Mouse (Mus musculus) gastrocnemius, postnatal 10 days (tissue): ENCODE measurements at regions not wholly inside any gene's neighbourhood (a gene's known extent, or its start where the extent isn't known, plus 50 kb on each side); places are given as distances from the start of the nearest gene placed in this dataset.
"Not testable (repeated sequence)": the region's sequence is repeated elsewhere in the genome, so short reads cannot be mapped to it uniquely, and the experiment has no call there.

ENCODE experiments used
- DNase-seq: peaks from one replicate; pipeline ENCODE4 v3.0.0; 2021; ENCODE audit warnings: mixed read lengths

- no peak for DNase-seq
Measured at GRCm38 (mm10) chr1:154018241-154018640, 118.2 kb upstream of the Teddm2 start.

DNA sequence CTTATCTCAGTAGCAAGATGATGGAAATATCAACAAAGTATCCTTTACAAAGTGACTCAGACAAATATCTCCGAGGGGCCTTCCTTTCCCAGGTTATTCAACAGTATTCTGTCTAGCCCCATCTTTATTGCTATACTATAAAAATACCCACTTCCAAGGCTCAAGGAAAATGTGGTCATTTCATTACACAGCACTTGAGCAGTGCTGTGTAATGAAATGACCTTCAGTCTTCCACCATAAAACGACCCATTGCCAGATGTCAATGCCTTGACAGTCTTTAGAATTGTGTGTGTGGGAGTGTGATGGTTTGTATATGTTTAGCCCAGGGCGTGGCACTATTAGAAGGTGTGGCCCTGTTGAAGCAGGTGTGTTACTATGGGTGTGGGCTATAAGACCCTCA lies 124.3 kb upstream of the Teddm2 start:
- DNase-seq = no peak

- no peak for DNase-seq
Measured at GRCm38 (mm10) chr1:154027303-154027702, 127.3 kb upstream of the Teddm2 start.

DNA sequence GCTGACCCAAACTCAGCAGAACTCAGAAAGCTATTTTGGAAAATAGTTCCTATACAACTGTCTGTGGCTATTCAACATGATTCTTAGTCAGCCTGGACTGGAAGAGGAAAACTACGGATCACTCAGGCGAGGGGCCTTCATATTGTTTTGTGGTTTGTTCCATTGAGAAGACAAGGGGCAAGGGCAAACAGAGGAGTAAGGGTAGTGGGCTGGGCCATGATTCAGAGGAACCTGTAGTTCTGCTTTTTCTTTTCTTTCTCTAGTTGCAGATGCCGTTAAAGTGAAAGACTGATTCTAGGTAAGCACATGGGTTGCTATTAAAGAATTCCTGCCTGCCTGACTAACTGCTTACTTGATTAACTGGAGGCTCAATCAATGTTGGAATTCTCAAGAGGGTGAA lies 129.8 kb upstream of the Teddm2 start:
- no peak for DNase-seq

DNA sequence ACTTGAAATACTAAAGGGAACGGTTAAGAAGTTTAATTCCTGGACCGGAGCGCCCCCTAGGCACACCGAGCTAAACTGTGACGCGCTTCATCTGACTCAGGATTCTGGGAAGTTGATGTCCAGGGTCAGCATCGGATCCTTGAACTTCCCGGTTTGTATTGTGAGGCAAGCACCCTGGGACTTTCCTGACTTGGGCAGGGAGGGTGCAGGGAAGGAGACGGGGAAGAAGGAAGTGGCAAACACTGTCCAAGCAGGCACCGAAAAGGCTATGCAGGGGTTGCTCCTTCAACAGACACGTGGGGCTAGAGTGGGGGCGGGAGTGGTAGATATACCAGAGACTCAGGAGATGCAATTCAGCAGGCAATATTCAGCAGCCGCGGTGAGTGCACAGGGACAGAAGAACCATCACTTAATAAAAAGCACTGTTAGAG lies 132.7 kb upstream of the Teddm2 start:
- peak; percentile 79 for DNase-seq

- peak; percentile 17 for DNase-seq
Measured at GRCm38 (mm10) chr1:154033958-154034606, 134.1 kb upstream of the Teddm2 start.

- no peak for DNase-seq
Measured at GRCm38 (mm10) chr1:154036729-154037270, 136.8 kb upstream of the Teddm2 start.

- no peak for DNase-seq
Measured at GRCm38 (mm10) chr1:154038241-154038640, 138.2 kb upstream of the Teddm2 start.

DNA sequence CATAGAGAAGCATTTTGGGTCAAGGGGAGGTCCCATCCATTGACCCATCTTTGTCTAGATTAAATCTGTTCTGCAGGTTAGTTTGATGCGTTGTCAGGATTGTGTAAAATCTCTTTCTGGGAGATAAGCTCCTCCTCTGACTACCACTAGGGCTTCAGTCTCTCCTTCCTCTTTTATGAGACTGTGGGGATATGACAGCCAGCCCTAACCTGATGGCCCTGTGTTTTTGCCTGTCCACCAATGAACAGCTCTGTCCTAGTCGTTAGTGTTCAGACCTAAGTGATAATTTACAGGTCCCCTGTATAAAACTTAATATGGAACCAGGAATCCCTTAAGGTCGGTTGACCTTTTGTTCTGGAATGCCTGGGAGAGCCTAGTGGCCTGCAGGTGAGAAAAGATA lies 140.9 kb upstream of the Teddm2 start:
- DNase-seq = no peak

DNA sequence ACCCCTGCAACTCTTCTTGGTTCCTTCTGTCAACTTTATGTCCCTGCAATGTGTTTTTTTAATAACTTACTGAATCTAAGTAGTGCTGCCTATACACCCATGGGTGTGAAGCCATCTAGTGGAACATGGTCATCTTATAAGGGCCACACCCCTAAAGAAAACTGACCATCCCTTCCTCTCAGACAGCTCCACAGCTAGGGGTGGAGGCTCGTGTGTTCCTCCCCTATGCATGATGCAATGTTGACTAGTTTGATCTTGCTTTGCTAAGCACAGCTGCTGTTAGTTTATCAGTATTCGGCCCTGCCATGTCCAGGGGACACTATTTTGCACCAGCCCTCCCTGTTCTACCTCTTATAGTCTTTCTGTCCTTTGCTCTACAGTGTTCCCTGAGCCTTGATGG lies 142.9 kb upstream of the Teddm2 start:
- no peak for DNase-seq

DNA sequence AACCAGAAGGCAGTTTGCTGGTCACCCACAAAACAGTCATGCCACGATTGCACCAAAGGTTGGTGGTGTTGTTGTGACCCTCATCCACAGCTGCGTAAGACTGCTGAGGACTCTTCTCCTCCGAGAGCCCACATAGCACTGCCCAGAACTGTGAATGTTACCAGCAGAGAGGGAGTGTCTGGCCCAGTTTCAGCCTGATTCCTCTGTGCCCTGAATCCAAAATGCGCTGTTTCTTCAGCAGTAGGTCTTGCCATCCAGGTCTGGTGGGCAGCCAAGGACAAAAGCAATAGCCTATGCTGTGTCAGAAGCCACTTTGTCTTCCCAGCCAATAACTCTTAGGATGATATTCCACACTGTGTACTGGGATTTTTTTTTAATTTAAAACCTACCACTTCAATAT lies 144.7 kb upstream of the Teddm2 start:
- no peak for DNase-seq

DNA sequence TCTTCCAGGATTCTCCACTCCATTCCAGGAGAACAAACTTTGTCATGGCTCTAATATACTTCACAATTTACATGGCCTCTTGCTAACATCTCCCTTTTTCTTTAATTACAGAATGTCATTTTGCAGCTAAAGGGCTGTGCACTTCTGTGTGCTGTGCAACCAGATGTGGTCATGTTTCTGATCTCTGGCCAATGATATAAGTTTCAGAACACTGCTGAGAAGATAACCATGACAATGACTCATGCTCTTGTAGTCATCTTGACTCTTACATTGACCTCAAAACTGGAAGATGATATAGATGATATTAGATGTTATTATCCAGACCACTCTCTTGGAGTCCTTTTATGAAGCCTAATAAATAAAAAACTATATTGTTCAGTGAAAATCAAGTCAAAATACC lies 145.9 kb upstream of the Teddm2 start:
- DNase-seq = no peak

- DNase-seq = no peak
Measured at GRCm38 (mm10) chr1:154053641-154054040, 147.3 kb upstream of the Zfp648 start.

- no peak for DNase-seq
Measured at GRCm38 (mm10) chr1:154054874-154055273, 146.1 kb upstream of the Zfp648 start.

- not testable (repeated sequence) for DNase-seq
Measured at GRCm38 (mm10) chr1:154061397-154061796, 139.6 kb upstream of the Zfp648 start.

DNA sequence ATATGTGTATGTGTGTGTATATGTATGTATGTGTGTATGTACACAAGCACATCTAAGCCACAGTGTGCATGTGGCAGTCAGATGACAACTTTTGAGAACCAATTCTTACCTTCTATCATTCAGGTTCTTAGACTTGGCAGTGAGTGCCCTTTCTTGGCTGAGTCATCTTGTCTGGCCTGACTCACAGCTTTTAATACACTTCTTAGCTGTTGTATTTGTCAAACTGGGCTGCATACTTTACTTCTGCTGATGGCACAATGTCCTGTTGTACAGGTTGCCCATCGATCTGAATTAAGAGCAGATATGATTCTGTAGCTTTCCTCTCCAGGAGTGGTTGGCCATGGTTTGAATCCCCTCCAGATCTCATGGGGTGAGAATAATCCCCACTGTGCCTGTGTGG lies 139.1 kb upstream of the Zfp648 start:
- no peak for DNase-seq

DNA sequence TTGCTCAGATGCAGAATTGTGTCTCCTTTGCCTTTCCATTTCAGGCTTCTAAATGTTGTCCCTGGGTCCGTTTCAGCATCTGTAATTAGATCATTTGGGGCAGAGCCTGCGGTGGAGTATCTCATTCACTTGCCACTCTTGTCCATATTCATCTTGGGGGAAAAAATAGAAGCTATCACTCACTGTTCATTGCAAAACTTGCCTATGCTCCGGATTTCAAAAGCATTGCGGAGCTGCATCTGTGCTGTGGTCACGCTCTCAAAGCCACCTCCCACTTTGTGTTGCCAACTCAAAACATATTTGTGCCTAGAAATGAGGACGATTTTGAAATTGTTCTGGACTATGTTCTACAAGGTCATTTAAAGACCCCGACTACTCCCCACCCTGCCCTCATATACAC lies 138.3 kb upstream of the Zfp648 start:
- no peak for DNase-seq

DNA sequence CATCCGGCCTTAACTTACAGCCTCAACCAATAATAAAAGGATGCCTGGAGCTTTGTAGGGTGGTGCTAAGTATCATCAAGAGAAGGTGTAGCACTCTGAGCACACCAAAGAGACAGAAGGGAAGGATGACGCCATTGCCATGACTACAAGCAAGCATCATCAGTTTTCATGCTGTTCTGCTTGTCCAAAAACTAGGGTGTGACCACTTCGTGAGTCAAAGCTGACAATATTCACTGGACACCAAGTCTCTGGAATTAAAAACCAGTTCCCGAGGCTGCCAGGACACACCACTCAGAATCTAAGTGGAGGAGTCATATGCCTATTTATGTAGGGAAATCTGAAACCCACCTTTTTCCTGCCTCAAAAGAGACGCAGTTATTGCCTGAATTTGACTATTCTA lies 136.4 kb upstream of the Zfp648 start:
- DNase-seq = no peak

- peak; percentile 19 for DNase-seq
Measured at GRCm38 (mm10) chr1:154065336-154066329, 135.4 kb upstream of the Zfp648 start.

GRCm38 (mm10) chr1:154067856-154068255 lies 133.1 kb upstream of the Zfp648 start:
- DNase-seq = no peak

DNA sequence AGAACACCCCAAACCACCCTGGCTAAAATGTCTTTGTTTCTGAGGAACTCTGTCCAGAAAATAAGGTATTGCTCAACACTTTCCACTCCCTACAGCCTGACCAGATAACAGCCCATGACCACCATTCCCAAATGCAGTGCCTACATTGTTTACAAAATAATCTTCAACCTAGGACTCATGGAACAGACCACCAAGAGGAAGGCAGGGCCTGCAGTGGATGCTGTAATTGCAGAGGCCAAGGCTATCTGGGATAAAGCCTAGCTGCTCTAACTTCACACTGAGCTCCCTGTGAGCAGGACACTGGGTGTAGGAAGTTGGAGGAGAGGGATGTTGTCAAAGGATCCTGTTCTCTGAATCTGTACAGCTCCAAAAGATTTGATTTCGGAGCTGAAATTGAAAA lies 126.7 kb upstream of the Zfp648 start:
- no peak for DNase-seq

DNA sequence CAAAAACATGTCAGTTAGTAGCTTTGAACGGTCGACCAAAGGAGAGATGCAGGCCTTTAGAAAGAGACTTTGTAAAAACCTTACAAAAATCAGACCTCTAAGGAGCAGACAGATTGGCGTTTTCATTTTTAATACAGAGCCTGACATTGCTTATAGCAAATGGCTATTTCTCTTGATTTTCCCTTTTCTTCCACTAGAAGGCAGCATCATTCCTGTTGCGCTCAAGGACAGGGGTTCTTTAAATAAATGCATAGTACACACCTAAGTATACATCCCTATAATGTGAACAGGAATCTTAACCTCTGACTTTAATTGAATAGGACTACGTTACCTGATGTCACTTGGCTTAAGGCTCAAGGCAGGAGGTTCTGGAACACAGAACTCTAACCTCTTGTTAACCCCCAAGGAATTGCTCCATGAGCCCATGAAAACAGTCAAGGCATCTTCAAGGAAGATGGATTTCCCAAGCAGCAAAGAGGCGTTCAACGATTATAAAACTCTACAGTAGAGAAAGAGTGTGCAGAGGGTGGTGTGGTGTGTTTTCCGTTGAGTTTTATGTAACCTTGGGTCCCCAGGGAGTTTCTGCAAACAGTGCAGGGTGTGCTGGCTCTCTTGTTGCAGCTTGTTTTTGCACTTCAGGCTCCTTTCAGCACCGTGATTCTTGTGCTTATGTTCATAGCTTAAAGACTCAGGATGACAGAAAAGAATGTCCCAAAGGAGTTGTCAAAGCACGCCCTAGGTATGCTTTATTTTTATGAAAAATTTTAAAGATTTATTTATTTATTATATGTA lies 124.1 kb upstream of the Zfp648 start:
- no peak for DNase-seq
